Mouse (Mus musculus) forebrain, postnatal 0 days (tissue): Measurements from ENCODE around the gene Pimreg. TPM values are rescaled to one million over a fixed set of nuclear protein-coding genes. Genes with fewer than 3 reads are reported as not detected.

Source experiments
- ATAC-seq: fragments of 200-750 bp; cut with Nextera tagmentation; 2 replicates; pipeline ENCODE4 v1.8.0; 2017; ENCODE audit warnings: mild to moderate bottlenecking, moderate library complexity
- DNase-seq: peaks from one replicate; pipeline ENCODE4 v3.0.0-alpha.2; 2015
- H3K27ac ChIP-seq: fragments of 300-500 bp; sonication (generic); 2 replicates; pipeline ENCODE4 v1.5.1; 2014; ENCODE audit warnings: low read depth, mild to moderate bottlenecking, antibody characterized with exemption, low read length, moderate library complexity, mixed read lengths
- H3K27me3 ChIP-seq: fragments of 300-500 bp; sonication (generic); 2 replicates; pipeline ENCODE4 v1.6.1; 2014; ENCODE audit warnings: mild to moderate bottlenecking, low read length, mixed read lengths; ENCODE audit not compliant: insufficient read depth
- H3K36me3 ChIP-seq: fragments of 300-500 bp; sonication (generic); 2 replicates; pipeline ENCODE4 v1.6.1; 2014; ENCODE audit warnings: mild to moderate bottlenecking, moderate library complexity; ENCODE audit not compliant: insufficient read depth
- H3K4me1 ChIP-seq: fragments of 300-500 bp; sonication (generic); 2 replicates; pipeline ENCODE4 v1.6.1; 2014; ENCODE audit warnings: antibody characterized with exemption; ENCODE audit not compliant: insufficient read depth
- H3K4me2 ChIP-seq: fragments of 300-500 bp; sonication (generic); 2 replicates; pipeline ENCODE4 v1.6.1; 2014; ENCODE audit warnings: low read depth, mild to moderate bottlenecking, moderate library complexity
- H3K4me3 ChIP-seq: fragments of 300-500 bp; sonication (generic); 2 replicates; pipeline ENCODE4 v1.5.1; 2014; ENCODE audit warnings: low read depth, low read length, mixed read lengths
- H3K9ac ChIP-seq: fragments of 300-500 bp; sonication (generic); 2 replicates; pipeline ENCODE4 v1.6.1; 2014; ENCODE audit warnings: mild to moderate bottlenecking
- H3K9me3 ChIP-seq: fragments of 300-500 bp; sonication (generic); 2 replicates; pipeline ENCODE4 v1.6.1; 2016; ENCODE audit warnings: low read length
- CTCF ChIP-seq: sonication (generic); IDR thresholded peaks from 2 replicates; pipeline ENCODE4 v1.5.1; 2016; ENCODE audit warnings: antibody characterized with exemption, control low read depth, low read depth
- WGBS: fragments of 180-500 bp; shearing (Covaris S2); extraction: QIAGEN DNeasy Blood & Tissue Kit; methylation state at CpG from one replicate; pipeline ENCODE4 v1.1.7; 2014; 5-methylcytosine and 5-hydroxymethylcytosine counted together
- polyA plus RNA-seq: library from polyadenylated mRNA; unstranded; fragments of >200 nt; fragmentation: Nextera tagmentation; extraction: Ambion mirVana; gene quantifications from 2 replicates; pipeline ENCODE4 v1.2.1, GENCODE M21; 2015
- total RNA-seq: library from RNA; depleted of rRNA; stranded (reverse); fragments of >200 nt; gene quantifications from 2 replicates; pipeline ENCODE4 v1.2.3, GENCODE M21; 2014; rRNA removed

The Pimreg gene
- total RNA-seq, result 13.2 and 14.9 TPM in 2 replicates
- polyA plus RNA-seq, result 20.6 and 22.0 TPM in 2 replicates

DNA sequence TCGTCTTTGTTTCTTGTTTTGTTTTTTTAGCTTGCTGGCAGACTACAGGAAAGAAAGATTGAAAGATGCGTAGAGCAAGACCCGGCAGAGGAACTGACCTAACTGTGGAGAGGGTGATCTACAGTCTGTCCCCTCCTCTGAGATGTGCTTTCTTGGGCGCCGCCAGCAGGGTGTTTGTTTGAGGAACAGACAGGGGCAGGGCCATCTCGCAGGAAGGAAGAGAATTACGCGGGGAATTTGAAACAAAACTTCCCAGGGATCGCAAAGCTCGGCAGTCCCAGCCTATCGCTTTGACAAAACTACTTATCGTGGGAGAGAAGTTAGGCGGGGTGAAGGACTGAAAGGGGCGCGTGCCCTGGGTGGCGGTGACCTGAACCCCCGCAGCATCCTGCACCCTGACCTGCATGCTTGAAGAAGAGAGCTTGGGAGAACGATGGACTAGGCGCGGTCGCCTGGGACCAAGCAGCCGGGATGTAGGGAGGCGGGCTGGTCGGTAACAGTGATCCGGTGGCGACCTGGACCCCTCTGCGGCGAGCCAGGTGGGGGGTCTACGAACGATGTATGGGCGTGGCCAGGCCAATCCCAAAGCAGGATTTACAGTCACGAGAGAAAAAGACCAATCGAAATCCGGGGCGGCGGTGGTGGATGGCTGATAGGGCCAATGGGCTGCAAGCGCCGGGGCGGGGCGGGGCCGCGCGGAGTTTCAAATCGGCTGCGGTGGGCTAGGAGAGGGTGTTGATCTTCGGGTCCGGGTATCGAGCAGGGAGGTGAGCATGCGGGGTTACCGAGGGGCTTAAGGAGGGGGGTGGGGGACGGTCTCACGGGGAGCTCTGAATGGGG is at the start of gene Pimreg:
Gene Pimreg, plus strand, starts transcription at position 265 of the 840 bp plus-strand sequence.
- Histone ChIP-seq H3K36me3 (no peaks in the 10 kb centered on the region), H3K27ac (no peak within 1 kb of the TSS), H3K4me1 (peaks cover 19% of the 10 kb centered on the region), H3K9ac (peak within 1 kb of the TSS; percentile 57), H3K4me3 (peak within 1 kb of the TSS; percentile 67), H3K4me2 (peak within 1 kb of the TSS; percentile 91), H3K27me3 (no peaks in the 10 kb centered on the region), H3K9me3 (no peaks in the 10 kb centered on the region)
- DNase-seq (peak; percentile 92), ATAC-seq (peak; percentile 95)
- peak; percentile 55 for TF ChIP-seq CTCF
- WGBS, result 1% methylated on average over 52 of the region's 52 CpGs

DNA sequence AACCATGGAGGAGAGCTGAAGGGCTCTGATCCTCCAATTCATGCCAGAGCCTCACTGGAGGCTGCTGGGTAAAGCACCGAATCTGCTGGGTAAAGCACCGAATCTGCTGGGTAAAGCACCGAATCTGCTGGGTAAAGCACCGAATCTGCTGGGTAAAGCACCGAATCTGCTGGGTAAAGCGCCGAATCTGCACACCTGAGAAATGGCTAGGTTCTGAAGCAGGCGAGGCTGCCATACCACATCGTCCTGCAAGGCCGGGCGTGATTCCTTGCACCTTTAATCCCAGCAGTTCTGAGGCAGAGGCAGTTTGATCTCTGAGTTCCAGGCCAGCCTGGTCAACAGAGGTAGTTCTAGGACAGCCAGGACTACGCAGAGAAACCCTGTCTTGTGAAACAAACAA is 49.4 kb upstream of the Pimreg start:
- no peaks in the 10 kb centered on the region for H3K27me3 ChIP-seq
- no peak overlapping the region for H3K4me2 ChIP-seq
- TF ChIP-seq CTCF, result no peak
- ATAC-seq, result no peak
- WGBS, result 88% methylated on average over 12 of the region's 12 CpGs
- H3K9ac ChIP-seq, result no peak overlapping the region
- no peak overlapping the region for H3K27ac ChIP-seq
- DNase-seq, result no peak
- H3K4me1 ChIP-seq, result peaks cover 7% of the 10 kb centered on the region
- no peaks in the 10 kb centered on the region for H3K9me3 ChIP-seq
- no peaks in the 10 kb centered on the region for H3K36me3 ChIP-seq
- H3K4me3 ChIP-seq, result no peak overlapping the region

DNA sequence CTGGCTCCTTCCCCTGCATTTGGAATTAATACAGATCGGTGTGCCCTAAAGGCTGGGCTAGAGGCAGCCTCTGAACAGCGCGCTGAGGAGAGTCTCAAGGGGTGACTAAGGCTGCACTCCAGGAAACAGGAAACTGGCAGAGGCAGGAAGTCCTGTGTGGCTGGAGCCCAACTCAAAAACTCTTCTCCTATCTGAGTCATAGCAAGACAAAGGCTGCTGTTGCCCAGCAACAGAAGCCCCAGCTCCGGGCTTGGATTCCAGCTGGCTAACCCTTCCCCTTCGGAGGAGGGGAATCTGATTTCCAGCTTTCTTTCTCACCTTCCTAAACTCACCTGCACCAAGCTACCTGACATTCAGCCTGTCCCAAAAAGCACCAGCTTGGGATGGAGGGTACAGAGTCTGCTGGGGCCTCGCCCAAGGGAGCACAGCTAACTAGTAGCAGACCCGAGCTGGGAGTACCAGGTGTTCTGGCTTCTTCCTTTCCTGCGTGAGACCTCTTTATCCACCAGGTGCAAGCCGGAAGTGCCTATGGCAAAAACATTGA is 45.8 kb upstream of the Pimreg start:
- Histone ChIP-seq H3K27ac (peak overlapping the region; percentile 22; the same call in 1 of the 2 replicates), H3K36me3 (no peaks in the 10 kb centered on the region), H3K9me3 (no peaks in the 10 kb centered on the region), H3K4me2 (peak overlapping the region; percentile 8), H3K4me1 (peaks cover 7% of the 10 kb centered on the region), H3K9ac (0 out of 2 replicates have a peak overlapping the region, but pooled peaks have one; percentile 10), H3K27me3 (no peaks in the 10 kb centered on the region), H3K4me3 (no peak overlapping the region)
- TF ChIP-seq CTCF, result no peak
- ATAC-seq (peak; percentile 89), DNase-seq (peak; percentile 72)
- 15% methylated on average over 9 of the region's 9 CpGs for WGBS

DNA sequence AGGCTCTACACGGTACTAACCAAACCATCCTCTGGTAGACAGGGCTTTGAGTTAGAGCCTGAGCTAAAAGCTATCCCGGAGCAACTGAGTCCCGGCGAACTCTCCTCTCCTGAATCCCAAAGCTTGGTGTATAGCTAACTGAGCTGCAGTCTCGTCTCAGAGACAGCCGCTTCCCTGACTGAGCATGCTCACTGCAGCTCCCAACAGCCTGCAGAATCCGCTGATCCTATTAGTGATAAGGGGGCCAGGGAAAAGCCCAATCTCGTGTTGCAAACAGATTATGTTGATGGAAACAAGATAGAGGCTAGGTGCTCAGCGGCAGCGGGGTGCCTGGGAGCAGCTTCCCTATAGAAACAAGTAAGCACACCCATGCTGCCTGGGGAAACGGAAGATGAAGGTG is 45.0 kb upstream of the Pimreg start:
- Histone ChIP-seq H3K4me2 (peak overlapping the region; percentile 18; the same call in 1 of the 2 replicates), H3K9ac (no peak overlapping the region)

DNA sequence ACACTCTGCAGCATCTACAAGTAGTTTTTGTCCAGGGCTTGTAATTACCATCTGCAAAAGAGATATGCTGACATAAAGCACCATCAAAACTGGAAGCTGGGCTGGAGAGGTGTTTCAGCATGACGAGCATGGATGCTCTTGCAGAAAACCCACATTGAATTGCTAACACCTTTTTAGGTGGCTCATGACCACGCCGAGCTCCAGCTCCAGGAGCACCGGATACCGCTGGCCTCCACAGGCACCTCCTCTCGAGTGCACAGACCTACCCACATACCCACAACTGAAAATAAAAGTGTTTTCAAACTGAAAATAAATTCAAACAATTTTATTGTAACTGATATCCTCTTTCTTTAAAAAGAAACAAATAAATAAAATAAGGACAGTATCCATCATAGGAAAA is 41.6 kb upstream of the Pimreg start:
- H3K9me3 ChIP-seq, result no peaks in the 10 kb centered on the region
- H3K4me2 ChIP-seq, result no peak overlapping the region
- H3K9ac ChIP-seq, result no peak overlapping the region
- DNase-seq, result no peak
- no peak for ATAC-seq
- no peaks in the 10 kb centered on the region for H3K36me3 ChIP-seq
- TF ChIP-seq CTCF, result no peak
- H3K27ac ChIP-seq, result no peak overlapping the region
- H3K4me1 ChIP-seq, result peaks cover 7% of the 10 kb centered on the region
- H3K4me3 ChIP-seq, result no peak overlapping the region
- no peaks in the 10 kb centered on the region for H3K27me3 ChIP-seq
- 85% methylated on average over 6 of the region's 6 CpGs for whole genome bisulfite sequencing

More for the DNA sequence above, 45.0 kb upstream of the Pimreg start:
- H3K9me3 ChIP-seq, result no peaks in the 10 kb centered on the region
- H3K4me1 ChIP-seq, result peaks cover 7% of the 10 kb centered on the region
- H3K4me3 ChIP-seq, result no peak overlapping the region
- DNase-seq (peak; percentile 61), ATAC-seq (peak; percentile 61; the same call in 1 of the 2 replicates)
- TF ChIP-seq CTCF, result no peak
- no peaks in the 10 kb centered on the region for H3K27me3 ChIP-seq
- no peaks in the 10 kb centered on the region for H3K36me3 ChIP-seq
- no peak overlapping the region for H3K27ac ChIP-seq
- 24% methylated on average over 11 of the region's 11 CpGs for WGBS

DNA sequence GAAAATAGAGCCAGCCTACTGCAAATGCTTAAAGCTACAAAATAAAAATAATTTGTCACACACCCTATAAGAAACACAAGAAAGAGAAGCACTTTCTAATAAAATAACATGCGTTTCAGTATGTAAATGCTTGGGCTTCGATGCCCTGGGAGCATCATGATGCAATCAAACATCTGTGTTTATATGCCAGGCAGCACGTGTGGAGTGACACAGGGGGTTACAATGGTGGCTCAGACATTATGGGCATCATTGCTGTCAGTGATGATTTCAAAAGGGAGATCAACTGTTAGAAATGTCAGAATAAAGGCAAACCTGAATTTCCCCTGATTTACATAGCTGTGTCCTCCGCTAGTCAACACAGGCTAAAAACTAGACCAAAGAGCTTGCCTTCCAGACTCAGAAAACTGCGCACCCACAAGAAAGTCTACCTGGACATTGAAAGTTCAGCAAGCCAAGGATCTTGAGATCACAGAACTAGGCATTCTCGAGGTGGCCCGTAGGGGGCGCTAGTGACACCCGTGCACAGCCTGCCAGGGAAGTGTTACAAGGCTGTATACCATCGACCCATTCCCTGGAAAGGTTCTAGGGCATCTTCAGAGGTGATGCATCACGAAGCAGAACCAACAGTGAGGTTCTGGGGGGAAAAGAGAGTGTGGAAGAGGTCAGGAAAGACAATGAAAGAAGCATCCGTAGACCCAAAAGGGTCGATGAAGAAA is 39.5 kb upstream of the Pimreg start:
- H3K27ac ChIP-seq, result no peak overlapping the region
- 46% methylated on average over 13 of the region's 13 CpGs for WGBS
- H3K27me3 ChIP-seq, result no peaks in the 10 kb centered on the region
- no peak overlapping the region for H3K4me2 ChIP-seq
- peak; percentile 58 for TF ChIP-seq CTCF
- no peaks in the 10 kb centered on the region for H3K4me1 ChIP-seq
- no peaks in the 10 kb centered on the region for H3K36me3 ChIP-seq
- no peak overlapping the region for H3K9ac ChIP-seq
- DNase-seq (no peak), ATAC-seq (no peak)
- no peaks in the 10 kb centered on the region for H3K9me3 ChIP-seq
- no peak overlapping the region for H3K4me3 ChIP-seq

DNA sequence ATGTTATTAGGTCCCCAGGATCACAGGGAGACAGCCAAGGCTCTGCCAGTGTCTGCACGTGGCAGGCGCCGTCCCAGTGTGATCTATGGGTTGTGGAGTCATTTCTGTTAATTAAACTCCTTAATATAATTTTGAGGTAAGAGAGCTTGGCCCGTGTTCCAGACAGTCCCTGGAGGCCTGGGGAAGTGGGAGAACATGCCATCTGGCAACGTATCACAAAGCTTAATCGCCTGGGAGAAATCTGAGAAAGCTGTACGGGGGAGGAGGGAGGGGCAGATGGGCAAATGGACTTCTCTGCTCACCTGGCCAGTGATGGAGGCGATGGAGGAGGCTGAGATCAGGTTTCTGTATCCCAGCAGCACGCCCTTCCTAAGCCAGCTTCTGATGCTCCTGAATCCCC is 38.7 kb upstream of the Pimreg start:
- no peak for TF ChIP-seq CTCF
- no peak for ATAC-seq
- 40% methylated on average over 9 of the region's 9 CpGs for WGBS
- H3K9ac ChIP-seq, result no peak overlapping the region
- DNase-seq, result no peak
- H3K4me2 ChIP-seq, result no peak overlapping the region
- no peak overlapping the region for H3K27ac ChIP-seq
- H3K9me3 ChIP-seq, result no peaks in the 10 kb centered on the region
- H3K4me3 ChIP-seq, result no peak overlapping the region
- H3K36me3 ChIP-seq, result no peaks in the 10 kb centered on the region
- no peaks in the 10 kb centered on the region for H3K4me1 ChIP-seq
- H3K27me3 ChIP-seq, result no peaks in the 10 kb centered on the region
